8 mouse cellular contexts compared by ENCODE assay signal in the genomic region with DNA sequence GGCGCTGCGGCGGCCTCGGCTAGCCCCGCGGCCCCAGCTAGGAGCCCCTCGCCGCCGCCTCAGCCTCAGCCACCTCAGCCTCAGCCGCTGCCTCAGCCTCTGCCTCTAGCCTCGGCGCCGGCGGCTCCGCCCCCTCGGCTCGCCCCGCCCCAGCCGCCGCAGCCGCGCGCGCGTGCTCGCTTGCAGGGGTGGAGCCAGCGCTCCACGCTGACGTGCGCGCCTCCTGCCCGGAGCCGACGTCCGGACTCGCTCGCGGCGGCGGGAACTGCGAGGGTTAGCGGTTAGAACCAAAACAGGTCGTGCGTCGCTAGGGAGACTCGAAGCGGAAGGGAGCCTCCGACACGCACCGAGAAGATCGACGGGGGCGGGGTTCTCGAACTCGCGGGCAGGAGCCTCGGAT. TPM values are rescaled to one million over a fixed set of nuclear protein-coding genes. Genes with fewer than 3 reads are reported as not detected.
DNase-seq lines count a peak whose midpoint lies in the region; TF ChIP-seq lines count a peak whose summit lies in the region.

A gene (minus strand): TSS at position 133 of the 400 bp plus-strand sequence.

- WGBS in macrophage (ENCODE audit: missing documents): 1% methylated on average over 57 of the region's 57 CpGs

- peak; percentile 95 to 97 for DNase-seq in adrenal gland, adult (ENCODE audit: inconsistent age in 2 of 2, low spot score in 1 of 2)
- DNase-seq in embryo, embryonic 10 days (ENCODE audit: low spot score): peak; percentile 94
- DNase-seq in gastrocnemius, postnatal 10 days: peak; percentile 91
- peak; percentile 49 for DNase-seq in hindlimb bud, embryonic 11.5 days (ENCODE audit: extremely low spot score, low read depth, low spot score)
- peak; percentile 92 for DNase-seq in left cerebral cortex, adult 2 months (ENCODE audit: extremely low spot score in 1 of 2, low spot score in 2 of 2)
- DNase-seq in retina, postnatal 7 days (ENCODE audit: low read depth, low spot score): peak; percentile 85
- peak; percentile 83 to 86 for DNase-seq in urinary bladder, adult 18-20 months (ENCODE audit: low spot score in 2 of 2)

- TF ChIP-seq CTCF in left cerebral cortex, adult 2 months (IDR thresholded peaks at IDR 0.05): no peak

- no peaks in the 10 kb centered on the region for H3K36me3 ChIP-seq in macrophage (ENCODE audit: inconsistent target)

- H3K27ac ChIP-seq in left cerebral cortex, adult 2 months: peak within 1 kb of the TSS; percentile 85
- H3K27ac ChIP-seq in macrophage: no peak within 1 kb of the TSS

- peak within 1 kb of the TSS; percentile 82 for H3K4me3 ChIP-seq in left cerebral cortex, adult 2 months
- H3K4me3 ChIP-seq in macrophage (ENCODE audit: inconsistent target): peak within 1 kb of the TSS; percentile 30

- H3K79me2 ChIP-seq in macrophage (ENCODE audit: inconsistent target): no peaks in the 10 kb centered on the region

- intact Hi-C loops in left cerebral cortex, adult 2 months (cut with DNase I): loop anchor here (5.0 kb wide), 3 partner anchors 51 to 89 kb away; no protein-coding TSS in a partner anchor

RNA-seq across cellular contexts. Expression of the gene that starts here (rescaled TPM):
- 1 to 10 TPM; 7.5 to 9.2 TPM for total RNA-seq in gastrocnemius, postnatal 10 days (2021)
- total RNA-seq in left cerebral cortex, adult 2 months (2021): 100 to 1,000 TPM; 139 to 152 TPM
- 1 to 10 TPM in 11 of 26 experiments, under 1 TPM in 15; 0.30 to 2.9 (median 0.73) TPM for total RNA-seq in macrophage (2018; cell fraction: chromatin; rRNA removed)
- total RNA-seq in macrophage (2018; cell fraction: cytosol; rRNA removed): under 1 TPM; 0.03 to 0.49 (median 0.17) TPM
- 1 to 10 TPM in 5 of 26 experiments, under 1 TPM in 19, not detected in 2; 0.16 to 2.9 (median 0.54) TPM for total RNA-seq in macrophage (2018; cell fraction: nucleus; rRNA removed)
- polyA plus RNA-seq in macrophage (2018): 0.04 to 0.91 TPM (median 0.16 TPM) in 3 replicates

Comparison
In these comparisons a context has a peak if more than half of its experiments do, and no peak if none do; other contexts are left out.
1. RNA of the gene that starts here (total RNA-seq): 139 to 152 TPM in left cerebral cortex, adult 2 months; 7.5 to 9.2 TPM in gastrocnemius, postnatal 10 days; every median in the first group is over 10 times any median in the second.
2. Peak in every context shown above with its lines, with median percentiles within 50 percentile points of each other: DNase-seq.